Mouse (Mus musculus): ENCODE data around the gene Brinp2. TPM values are rescaled to one million over a fixed set of nuclear protein-coding genes. Genes with fewer than 3 reads are reported as not detected.

The Brinp2 gene
- total and polyA plus RNA-seq, 2 experiments: not detected

GRCm38 (mm10) chr1:158283869-158284268 is 72.3 kb downstream of the Brinp2 start:
- H3K79me2 ChIP-seq (ENCODE audit: control insufficient read depth, insufficient read depth, low read length): no peaks in the 10 kb centered on the region
- no peaks in the 10 kb centered on the region for H3K27me3 ChIP-seq (ENCODE audit: control insufficient read depth, insufficient read depth, low read length)
- no peaks in the 10 kb centered on the region for H3K4me1 ChIP-seq (ENCODE audit: control insufficient read depth, insufficient read depth, low read length)
- WGBS: 71% methylated on average over 7 of the region's 7 CpGs
- no peak for DNase-seq (ENCODE audit: extremely low read depth, low read depth, low spot score)
- no peak overlapping the region for H3K9ac ChIP-seq (ENCODE audit: low read depth, low read length)
- TF ChIP-seq POLR2A (IDR thresholded peaks at IDR 0.05; ENCODE audit: extremely low read depth, insufficient read depth, low read length) (no peak), CTCF (IDR thresholded peaks at IDR 0.05; ENCODE audit: low read depth, low read length) (no peak)
- H3K36me3 ChIP-seq (ENCODE audit: control insufficient read depth, insufficient read depth, low read length): no peaks in the 10 kb centered on the region
- H3K27ac ChIP-seq (replicated peaks; ENCODE audit: insufficient read depth, low read depth, low read length): no peak overlapping the region
- H3K4me3 ChIP-seq (ENCODE audit: insufficient read depth, low read depth, low read length): no peak overlapping the region

- Histone ChIP-seq H3K27ac (replicated peaks; ENCODE audit: insufficient read depth, low read depth, low read length) (no peak overlapping the region), H3K4me3 (ENCODE audit: insufficient read depth, low read depth, low read length) (no peak overlapping the region), H3K9ac (ENCODE audit: low read depth, low read length) (no peak overlapping the region), H3K36me3 (ENCODE audit: control insufficient read depth, insufficient read depth, low read length) (no peaks in the 10 kb centered on the region), H3K27me3 (ENCODE audit: control insufficient read depth, insufficient read depth, low read length) (no peaks in the 10 kb centered on the region), H3K4me1 (ENCODE audit: control insufficient read depth, insufficient read depth, low read length) (no peaks in the 10 kb centered on the region), H3K79me2 (ENCODE audit: control insufficient read depth, insufficient read depth, low read length) (no peaks in the 10 kb centered on the region)
- 84% methylated on average over 9 of the region's 9 CpGs for WGBS
- TF ChIP-seq POLR2A (IDR thresholded peaks at IDR 0.05; ENCODE audit: extremely low read depth, insufficient read depth, low read length) (no peak), CTCF (IDR thresholded peaks at IDR 0.05; ENCODE audit: low read depth, low read length) (no peak)
- no peak for DNase-seq (ENCODE audit: extremely low read depth, low read depth, low spot score)
These were observed 84.1 kb downstream of the Brinp2 start for GRCm38 (mm10) chr1:158272058-158272457.

GRCm38 (mm10) chr1:158267020-158267571 is 89.0 kb downstream of the Brinp2 start:
- Histone ChIP-seq H3K27ac (replicated peaks; ENCODE audit: insufficient read depth, low read depth, low read length) (no peak overlapping the region), H3K4me1 (ENCODE audit: control insufficient read depth, insufficient read depth, low read length) (no peaks in the 10 kb centered on the region), H3K9ac (ENCODE audit: low read depth, low read length) (no peak overlapping the region), H3K36me3 (ENCODE audit: control insufficient read depth, insufficient read depth, low read length) (no peaks in the 10 kb centered on the region), H3K79me2 (ENCODE audit: control insufficient read depth, insufficient read depth, low read length) (no peaks in the 10 kb centered on the region), H3K4me3 (ENCODE audit: insufficient read depth, low read depth, low read length) (no peak overlapping the region), H3K27me3 (ENCODE audit: control insufficient read depth, insufficient read depth, low read length) (no peaks in the 10 kb centered on the region)
- 63% methylated on average over 8 of the region's 8 CpGs for WGBS
- TF ChIP-seq POLR2A (IDR thresholded peaks at IDR 0.05; ENCODE audit: extremely low read depth, insufficient read depth, low read length) (no peak), CTCF (IDR thresholded peaks at IDR 0.05; ENCODE audit: low read depth, low read length) (no peak)
- DNase-seq (ENCODE audit: extremely low read depth, low read depth, low spot score): peak; percentile 12

GRCm38 (mm10) chr1:158266293-158267019 is 89.7 kb downstream of the Brinp2 start:
- Histone ChIP-seq H3K27me3 (ENCODE audit: control insufficient read depth, insufficient read depth, low read length) (no peaks in the 10 kb centered on the region), H3K79me2 (ENCODE audit: control insufficient read depth, insufficient read depth, low read length) (no peaks in the 10 kb centered on the region), H3K36me3 (ENCODE audit: control insufficient read depth, insufficient read depth, low read length) (no peaks in the 10 kb centered on the region), H3K9ac (ENCODE audit: low read depth, low read length) (no peak overlapping the region), H3K4me3 (ENCODE audit: insufficient read depth, low read depth, low read length) (no peak overlapping the region), H3K27ac (replicated peaks; ENCODE audit: insufficient read depth, low read depth, low read length) (no peak overlapping the region), H3K4me1 (ENCODE audit: control insufficient read depth, insufficient read depth, low read length) (no peaks in the 10 kb centered on the region)
- TF ChIP-seq POLR2A (IDR thresholded peaks at IDR 0.05; ENCODE audit: extremely low read depth, insufficient read depth, low read length) (no peak), CTCF (IDR thresholded peaks at IDR 0.05; ENCODE audit: low read depth, low read length) (no peak)
- WGBS: 85% methylated on average over 3 of the region's 3 CpGs
- DNase-seq (ENCODE audit: extremely low read depth, low read depth, low spot score): no peak

- Histone ChIP-seq H3K79me2 (ENCODE audit: control insufficient read depth, insufficient read depth, low read length) (no peaks in the 10 kb centered on the region), H3K36me3 (ENCODE audit: control insufficient read depth, insufficient read depth, low read length) (no peaks in the 10 kb centered on the region), H3K4me3 (ENCODE audit: insufficient read depth, low read depth, low read length) (no peak overlapping the region), H3K9ac (ENCODE audit: low read depth, low read length) (no peak overlapping the region), H3K27me3 (ENCODE audit: control insufficient read depth, insufficient read depth, low read length) (peaks cover 2% of the 10 kb centered on the region; the same call in 1 of the 2 replicates), H3K27ac (replicated peaks; ENCODE audit: insufficient read depth, low read depth, low read length) (no peak overlapping the region), H3K4me1 (ENCODE audit: control insufficient read depth, insufficient read depth, low read length) (no peaks in the 10 kb centered on the region)
- DNase-seq (ENCODE audit: extremely low read depth, low read depth, low spot score): no peak
- WGBS: 92% methylated on average over 5 of the region's 5 CpGs
- TF ChIP-seq POLR2A (IDR thresholded peaks at IDR 0.05; ENCODE audit: extremely low read depth, insufficient read depth, low read length) (no peak), CTCF (IDR thresholded peaks at IDR 0.05; ENCODE audit: low read depth, low read length) (no peak)
These were observed 96.5 kb downstream of the Brinp2 start for GRCm38 (mm10) chr1:158259516-158260235.

All from liver, adult 2 months (tissue).